Mouse (Mus musculus) brain, embryonic 14.5 days (tissue): Measurements from ENCODE around the gene Dio1.

Experiments used
- CTCF ChIP-seq: fragments of 200-500 bp; IDR thresholded peaks from 2 replicates; pipeline ENCODE4 v1.5.1; 2012; ENCODE audit warnings: inconsistent platforms, mild to moderate bottlenecking, moderate library complexity, borderline replicate concordance; ENCODE audit not compliant: insufficient read depth, insufficient read length; ENCODE audit errors: extremely low read depth
- POLR2A ChIP-seq: fragments of 200-500 bp; IDR thresholded peaks from 2 replicates; pipeline ENCODE4 v1.6.1; 2012; ENCODE audit warnings: mild to moderate bottlenecking, inconsistent platforms, borderline replicate concordance; ENCODE audit not compliant: poor library complexity, insufficient read depth, insufficient read length, severe bottlenecking; ENCODE audit errors: extremely low read depth

GRCm38 (mm10) chr4:107314479-107314805, 7.5 kb upstream of the Dio1 start:
- no peak for TF ChIP-seq POLR2A
- TF ChIP-seq CTCF: no peak
